Mouse (Mus musculus) heart, embryonic 12.5 days (tissue): Measurements from ENCODE around the gene Tek. TPM values are rescaled to one million over a fixed set of nuclear protein-coding genes. Genes with fewer than 3 reads are reported as not detected.

Experiments
- ATAC-seq: fragments of 200-750 bp; cut with Nextera tagmentation; 2 replicates; pipeline ENCODE4 v1.8.0; 2017; ENCODE audit warnings: moderate TSS enrichment, moderate library complexity; ENCODE audit not compliant: insufficient number of reproducible peaks, low FRiP score
- H3K27ac ChIP-seq: fragments of 300-500 bp; sonication (generic); 2 replicates; pipeline ENCODE4 v1.5.1; 2016; ENCODE audit warnings: mild to moderate bottlenecking, moderate library complexity; ENCODE audit not compliant: poor library complexity, severe bottlenecking
- H3K27me3 ChIP-seq: fragments of 300-500 bp; sonication (generic); replicated peaks from 2 replicates; pipeline ENCODE4 v1.6.1; 2016; ENCODE audit warnings: mild to moderate bottlenecking, moderate library complexity
- H3K36me3 ChIP-seq: fragments of 300-500 bp; sonication (generic); 2 replicates; pipeline ENCODE4 v1.6.1; 2016; ENCODE audit warnings: mild to moderate bottlenecking, moderate library complexity
- H3K4me1 ChIP-seq: fragments of 300-500 bp; sonication (generic); replicated peaks from 2 replicates; pipeline ENCODE4 v1.6.1; 2016; ENCODE audit warnings: mild to moderate bottlenecking
- H3K4me2 ChIP-seq: fragments of 300-500 bp; sonication (generic); 2 replicates; pipeline ENCODE4 v1.6.1; 2016; ENCODE audit warnings: mild to moderate bottlenecking, moderate library complexity
- H3K4me3 ChIP-seq: fragments of 300-500 bp; sonication (generic); 2 replicates; pipeline ENCODE4 v1.5.1; 2016; ENCODE audit warnings: mild to moderate bottlenecking
- H3K9ac ChIP-seq: fragments of 300-500 bp; sonication (generic); 2 replicates; pipeline ENCODE4 v1.6.1; 2016; ENCODE audit warnings: mild to moderate bottlenecking, moderate library complexity
- H3K9me3 ChIP-seq: fragments of 300-500 bp; sonication (generic); replicated peaks from 2 replicates; pipeline ENCODE4 v1.6.1; 2016; ENCODE audit warnings: mild to moderate bottlenecking, moderate library complexity
- WGBS: fragments of 180-500 bp; shearing (Covaris S2); methylation state at CpG from one replicate; pipeline ENCODE4 v1.1.7; 2016; 5-methylcytosine and 5-hydroxymethylcytosine counted together
- polyA plus RNA-seq: library from polyadenylated mRNA; unstranded; fragments of >200 nt; fragmentation: Nextera tagmentation; extraction: Ambion mirVana; gene quantifications from 2 replicates; pipeline ENCODE4 v1.2.1, GENCODE M21; 2016

Tek gene
- polyA plus RNA-seq, 1 experiment from 2014 or later = 66.6 TPM

GRCm38 (mm10) chr4:94803187-94803586, 64.1 kb downstream of the Tek start:
- ATAC-seq = 0 out of 2 replicates have a peak, but pooled peaks have one; percentile 29

GRCm38 (mm10) chr4:94810616-94811015, 71.5 kb downstream of the Tek start:
- Histone ChIP-seq H3K4me3 (no peak overlapping the region), H3K9ac (no peak overlapping the region), H3K4me1 (no peaks in the 10 kb centered on the region), H3K9me3 (no peaks in the 10 kb centered on the region), H3K36me3 (peaks cover 23% of the 10 kb centered on the region), H3K4me2 (no peak overlapping the region), H3K27me3 (no peaks in the 10 kb centered on the region), H3K27ac (no peak overlapping the region)
- no peak for ATAC-seq
- WGBS = 58% methylated on average over 1 of the region's 1 CpGs

More at GRCm38 (mm10) chr4:94803187-94803586, 64.1 kb downstream of the Tek start:
- Histone ChIP-seq H3K27ac (no peak overlapping the region), H3K27me3 (no peaks in the 10 kb centered on the region), H3K36me3 (peaks cover 24% of the 10 kb centered on the region), H3K9me3 (no peaks in the 10 kb centered on the region), H3K4me1 (0 out of 2 replicates have a peak, but pooled peaks cover 5% of the 10 kb centered on the region), H3K4me3 (no peak overlapping the region), H3K4me2 (no peak overlapping the region), H3K9ac (no peak overlapping the region)
- WGBS = 35% methylated on average over 1 of the region's 1 CpGs

- no peak overlapping the region for H3K9ac ChIP-seq
- peaks cover 3% of the 10 kb centered on the region; the same call in 1 of the 2 replicates for H3K9me3 ChIP-seq
- no peak overlapping the region for H3K4me3 ChIP-seq
- H3K27me3 ChIP-seq = no peaks in the 10 kb centered on the region
- H3K4me1 ChIP-seq = peaks cover 14% of the 10 kb centered on the region
- peaks cover 20% of the 10 kb centered on the region for H3K36me3 ChIP-seq
- no peak for ATAC-seq
- WGBS = 57% methylated on average over 1 of the region's 1 CpGs
- peak overlapping the region; percentile 9; the same call in 1 of the 2 replicates for H3K4me2 ChIP-seq
- H3K27ac ChIP-seq = peak overlapping the region; percentile 39; the same call in 1 of the 2 replicates
Observed at GRCm38 (mm10) chr4:94826891-94827290, 87.8 kb downstream of the Tek start.

DNA sequence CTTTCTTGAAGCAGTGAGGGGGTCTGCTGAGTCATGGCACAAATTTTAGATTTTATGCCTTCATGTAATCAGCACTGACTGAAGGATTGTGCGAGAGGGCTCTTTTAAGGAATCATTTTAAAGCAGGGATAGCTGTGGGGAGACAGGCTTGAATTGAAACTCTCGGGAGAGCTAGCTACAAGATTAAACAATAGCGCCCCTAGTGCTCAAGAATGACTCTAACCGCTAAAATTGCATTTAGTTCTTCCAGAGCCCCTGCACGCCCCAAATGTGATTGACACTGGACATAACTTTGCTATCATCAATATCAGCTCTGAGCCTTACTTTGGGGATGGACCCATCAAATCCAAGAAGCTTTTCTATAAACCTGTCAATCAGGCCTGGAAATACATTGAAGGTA, 88.3 kb downstream of the Tek start:
- no peak for ATAC-seq
- Histone ChIP-seq H3K4me2 (peak overlapping the region; percentile 9; the same call in 1 of the 2 replicates), H3K4me3 (no peak overlapping the region), H3K9me3 (peaks cover 3% of the 10 kb centered on the region; the same call in 1 of the 2 replicates), H3K4me1 (peaks cover 14% of the 10 kb centered on the region), H3K27me3 (no peaks in the 10 kb centered on the region), H3K9ac (no peak overlapping the region), H3K36me3 (peaks cover 14% of the 10 kb centered on the region), H3K27ac (peak overlapping the region; percentile 39; the same call in 1 of the 2 replicates)
- WGBS = 31% methylated on average over 5 of the region's 5 CpGs

- H3K9ac ChIP-seq = no peak overlapping the region
- ATAC-seq = peak; percentile 58
- H3K36me3 ChIP-seq = peaks cover 17% of the 10 kb centered on the region
- H3K4me3 ChIP-seq = no peak overlapping the region
- no peak overlapping the region for H3K4me2 ChIP-seq
- H3K27me3 ChIP-seq = no peaks in the 10 kb centered on the region
- no peaks in the 10 kb centered on the region for H3K9me3 ChIP-seq
- H3K4me1 ChIP-seq = peaks cover 14% of the 10 kb centered on the region
- 57% methylated on average over 6 of the region's 6 CpGs for WGBS
- H3K27ac ChIP-seq = peak overlapping the region; percentile 54; the same call in 1 of the 2 replicates
Observed at GRCm38 (mm10) chr4:94829924-94830386, 90.9 kb downstream of the Tek start.

DNA sequence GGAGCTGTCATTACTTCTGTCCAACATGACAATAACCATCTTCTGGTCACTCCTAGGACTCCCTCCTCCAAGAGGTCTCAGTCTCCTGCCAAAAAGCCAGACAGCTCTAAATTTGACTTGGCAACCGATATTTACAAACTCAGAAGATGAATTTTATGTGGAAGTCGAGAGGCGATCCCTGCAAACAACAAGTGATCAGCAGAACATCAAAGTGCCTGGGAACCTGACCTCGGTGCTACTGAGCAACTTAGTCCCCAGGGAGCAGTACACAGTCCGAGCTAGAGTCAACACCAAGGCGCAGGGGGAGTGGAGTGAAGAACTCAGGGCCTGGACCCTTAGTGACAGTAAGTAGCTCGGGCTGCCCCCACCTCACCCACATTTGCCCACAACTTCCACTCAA, 98.0 kb downstream of the Tek start:
- H3K36me3 ChIP-seq = peaks cover 29% of the 10 kb centered on the region
- H3K27ac ChIP-seq = no peak overlapping the region
- no peak overlapping the region for H3K9ac ChIP-seq
- no peak overlapping the region for H3K4me2 ChIP-seq
- H3K4me1 ChIP-seq = no peaks in the 10 kb centered on the region
- 76% methylated on average over 7 of the region's 7 CpGs for WGBS
- H3K9me3 ChIP-seq = no peaks in the 10 kb centered on the region
- no peaks in the 10 kb centered on the region for H3K27me3 ChIP-seq
- ATAC-seq = no peak
- no peak overlapping the region for H3K4me3 ChIP-seq

DNA sequence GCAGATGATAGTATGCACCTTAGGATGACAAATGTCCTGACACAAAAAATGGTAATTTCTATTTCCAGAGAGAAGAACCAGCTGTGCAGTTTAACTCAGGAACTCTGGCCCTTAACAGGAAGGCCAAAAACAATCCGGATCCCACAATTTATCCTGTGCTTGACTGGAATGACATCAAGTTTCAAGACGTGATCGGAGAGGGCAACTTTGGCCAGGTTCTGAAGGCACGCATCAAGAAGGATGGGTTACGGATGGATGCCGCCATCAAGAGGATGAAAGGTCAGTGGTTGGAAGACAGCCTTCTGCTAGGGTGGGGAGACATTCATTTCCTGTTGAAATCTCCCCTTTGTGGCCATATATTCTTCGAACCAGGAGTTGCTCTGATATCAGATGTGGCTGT, 114.2 kb downstream of the Tek start:
- Histone ChIP-seq H3K4me3 (no peak overlapping the region), H3K4me1 (no peaks in the 10 kb centered on the region), H3K4me2 (no peak overlapping the region), H3K27ac (no peak overlapping the region), H3K36me3 (peaks cover 33% of the 10 kb centered on the region), H3K9ac (no peak overlapping the region), H3K9me3 (no peaks in the 10 kb centered on the region), H3K27me3 (no peaks in the 10 kb centered on the region)
- no peak for ATAC-seq
- WGBS = 84% methylated on average over 7 of the region's 7 CpGs

DNA sequence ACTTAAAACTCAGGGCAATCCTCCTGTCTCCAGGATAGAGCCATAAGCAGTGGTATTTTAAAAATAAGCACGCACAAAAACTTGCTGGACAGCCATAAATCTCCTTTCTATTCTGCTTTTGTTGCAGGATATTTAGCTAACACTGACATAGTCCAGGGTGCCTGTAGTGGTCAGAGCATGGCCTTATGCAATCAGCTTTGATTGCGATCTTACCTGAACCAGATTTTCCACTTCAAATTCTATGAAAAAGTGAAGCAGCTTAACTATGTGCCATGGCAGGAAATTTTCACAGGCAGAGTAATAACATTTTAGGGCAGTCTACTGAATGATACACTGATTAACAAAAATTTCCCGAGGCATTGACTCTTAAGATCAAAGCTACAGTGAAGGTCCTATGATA, 115.2 kb downstream of the Tek start:
- Histone ChIP-seq H3K4me1 (no peaks in the 10 kb centered on the region), H3K27ac (no peak overlapping the region), H3K4me2 (no peak overlapping the region), H3K4me3 (no peak overlapping the region), H3K9ac (no peak overlapping the region), H3K9me3 (no peaks in the 10 kb centered on the region), H3K27me3 (no peaks in the 10 kb centered on the region), H3K36me3 (peaks cover 35% of the 10 kb centered on the region)
- WGBS = 76% methylated on average over 3 of the region's 3 CpGs
- no peak for ATAC-seq

GRCm38 (mm10) chr4:94855201-94855600, 116.1 kb downstream of the Tek start:
- no peaks in the 10 kb centered on the region for H3K9me3 ChIP-seq
- H3K4me3 ChIP-seq = no peak overlapping the region
- 69% methylated on average over 3 of the region's 3 CpGs for WGBS
- peaks cover 40% of the 10 kb centered on the region for H3K36me3 ChIP-seq
- no peak overlapping the region for H3K4me2 ChIP-seq
- no peak for ATAC-seq
- no peaks in the 10 kb centered on the region for H3K4me1 ChIP-seq
- no peak overlapping the region for H3K9ac ChIP-seq
- no peak overlapping the region for H3K27ac ChIP-seq
- no peaks in the 10 kb centered on the region for H3K27me3 ChIP-seq

- 11% methylated on average over 2 of the region's 2 CpGs for WGBS
- no peak for ATAC-seq
- no peaks in the 10 kb centered on the region for H3K36me3 ChIP-seq
- H3K9ac ChIP-seq = no peak overlapping the region
- H3K4me3 ChIP-seq = no peak overlapping the region
- H3K4me2 ChIP-seq = no peak overlapping the region
- no peak overlapping the region for H3K27ac ChIP-seq
- H3K4me1 ChIP-seq = no peaks in the 10 kb centered on the region
- peaks cover 6% of the 10 kb centered on the region; the same call in 1 of the 2 replicates for H3K9me3 ChIP-seq
- no peaks in the 10 kb centered on the region for H3K27me3 ChIP-seq
Observed at GRCm38 (mm10) chr4:94900744-94901143, 161.7 kb downstream of the Tek start.

- H3K27ac ChIP-seq = no peak overlapping the region
- no peak overlapping the region for H3K4me3 ChIP-seq
- no peaks in the 10 kb centered on the region for H3K27me3 ChIP-seq
- H3K9ac ChIP-seq = no peak overlapping the region
- no peak overlapping the region for H3K4me2 ChIP-seq
- WGBS = 45% methylated on average over 3 of the region's 3 CpGs
- no peaks in the 10 kb centered on the region for H3K4me1 ChIP-seq
- ATAC-seq = no peak
- no peaks in the 10 kb centered on the region for H3K36me3 ChIP-seq
- peaks cover 6% of the 10 kb centered on the region; the same call in 1 of the 2 replicates for H3K9me3 ChIP-seq
Observed at GRCm38 (mm10) chr4:94901780-94902179, 162.7 kb downstream of the Tek start.
